Mouse (Mus musculus) skeletal muscle tissue, adult 2 months (tissue): ENCODE results near the gene Nt5c.
"Not testable (repeated sequence)": the region's sequence is repeated elsewhere in the genome, so short reads cannot be mapped to it uniquely, and the experiment has no call there.

ENCODE experiments used
- DNase-seq: peaks from one replicate; pipeline ENCODE4 v3.0.0-alpha.2; 2012; ENCODE audit warnings: low read depth, low spot score

Nt5c gene

DNA sequence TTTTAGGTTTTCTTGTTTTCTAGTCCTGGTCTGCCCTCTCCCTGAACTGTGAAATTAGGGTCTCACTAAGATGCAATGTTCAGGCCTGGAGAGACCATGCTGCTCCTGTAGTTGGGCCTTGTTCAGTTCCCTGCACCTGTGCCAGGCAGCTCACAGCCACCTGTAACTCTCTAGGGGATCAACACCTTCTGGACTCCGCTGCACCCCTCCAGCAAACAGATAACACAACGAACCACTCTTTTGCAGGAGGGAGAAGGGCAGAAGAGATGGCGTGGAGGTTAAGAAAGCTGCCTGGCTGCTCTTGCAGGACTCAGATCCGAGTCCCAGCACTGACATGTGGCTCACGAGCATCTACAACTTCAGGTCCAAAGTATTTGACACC, 18.8 kb upstream of the Nt5c start:
- DNase-seq = no peak

- DNase-seq = no peak
These were observed 18.3 kb upstream of the Nt5c start for GRCm38 (mm10) chr11:115509773-115510506.

DNA sequence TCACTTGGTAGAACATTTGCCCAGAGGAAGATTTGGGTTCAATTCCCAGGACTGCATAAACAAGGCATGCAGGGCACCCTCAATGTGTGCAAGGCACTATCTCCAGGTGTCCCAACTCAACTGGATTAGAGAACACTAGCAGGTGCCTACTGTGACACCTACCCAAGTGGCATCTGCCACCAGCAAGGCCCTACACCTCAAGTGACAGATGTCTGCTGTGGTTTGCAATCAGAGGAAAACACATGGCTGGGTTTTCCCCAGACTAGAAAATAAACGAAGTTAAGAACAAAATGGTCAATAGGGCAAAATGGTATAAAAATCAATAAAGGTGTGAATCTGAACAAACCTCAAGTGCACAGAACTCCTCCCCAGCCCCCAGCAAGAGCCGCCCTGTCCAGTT, 16.4 kb upstream of the Nt5c start:
- no peak for DNase-seq

GRCm38 (mm10) chr11:115506586-115506985, 14.9 kb upstream of the Nt5c start:
- DNase-seq = no peak

- DNase-seq = no peak
These were observed 11.0 kb upstream of the Nt5c start for GRCm38 (mm10) chr11:115502636-115503035.

- not testable (repeated sequence) for DNase-seq
These were observed 4.9 kb upstream of the Nt5c start for GRCm38 (mm10) chr11:115496559-115496958.

DNA sequence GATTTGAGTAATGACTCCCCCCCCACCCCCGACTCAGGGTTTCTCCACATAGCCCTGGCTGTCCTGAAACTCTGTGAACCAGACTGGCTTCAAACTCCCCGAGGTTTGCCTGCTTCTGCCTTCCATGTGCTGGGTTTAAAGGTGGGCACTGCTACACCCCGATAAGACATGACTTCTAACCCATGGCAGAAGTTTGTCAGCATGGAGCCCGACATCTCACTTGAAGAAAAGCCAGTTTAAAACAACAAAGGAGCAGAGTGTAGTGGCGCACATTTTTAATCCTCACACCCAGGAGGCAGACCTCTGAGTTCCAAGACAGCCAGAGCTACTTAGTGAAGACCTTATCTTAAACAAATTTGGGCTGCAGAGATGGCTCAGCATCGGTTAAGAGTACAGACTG, 725 bp upstream of the Nt5c start:
- no peak for DNase-seq

DNA sequence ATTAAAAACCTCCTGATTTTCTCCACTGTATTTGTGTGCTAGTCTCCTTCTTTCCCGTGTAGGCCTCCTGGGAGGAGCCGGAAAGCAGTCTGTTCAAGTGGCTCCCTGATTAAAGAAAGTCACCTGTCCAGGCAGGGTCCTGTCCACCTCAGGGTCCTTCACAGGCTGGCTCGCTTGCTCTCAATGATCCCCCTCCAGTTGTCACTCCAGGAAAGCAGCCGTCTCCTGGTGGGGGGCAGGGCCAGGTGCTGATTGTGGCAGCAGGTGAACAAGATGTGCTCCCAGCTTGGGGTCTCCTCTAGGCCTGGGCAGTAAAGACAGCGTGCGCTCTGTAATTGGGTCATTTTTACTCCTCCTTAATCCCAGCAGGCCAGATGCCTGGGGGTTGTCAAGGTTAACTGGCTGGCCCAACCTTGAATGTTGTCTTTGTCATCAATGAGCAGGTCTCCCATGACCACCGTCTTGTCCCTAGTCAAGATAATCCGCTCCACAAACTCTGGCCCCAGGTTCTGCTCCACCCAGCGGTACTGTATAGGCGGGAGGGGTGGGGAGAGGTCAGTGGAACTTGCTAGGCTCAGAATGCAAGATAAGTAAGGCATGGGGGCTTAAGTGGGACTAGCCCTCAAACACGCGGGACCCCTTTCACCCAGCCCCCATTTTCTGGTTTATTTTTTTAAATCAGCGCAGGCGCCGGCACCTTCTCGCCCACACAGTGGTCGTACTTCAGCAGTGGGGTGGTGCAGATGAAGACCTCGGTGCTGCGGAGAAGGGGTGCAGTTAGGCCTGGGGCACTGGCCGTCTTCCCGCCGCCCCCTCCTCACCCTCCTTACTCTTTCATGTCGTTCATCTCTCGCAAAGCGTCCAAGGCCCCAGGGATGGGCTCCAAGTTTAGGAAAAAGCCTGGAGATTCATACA, 964 bp downstream of the Nt5c start:
- DNase-seq = no peak

GRCm38 (mm10) chr11:115488551-115489104, 3.0 kb downstream of the Nt5c start:
- no peak for DNase-seq

DNA sequence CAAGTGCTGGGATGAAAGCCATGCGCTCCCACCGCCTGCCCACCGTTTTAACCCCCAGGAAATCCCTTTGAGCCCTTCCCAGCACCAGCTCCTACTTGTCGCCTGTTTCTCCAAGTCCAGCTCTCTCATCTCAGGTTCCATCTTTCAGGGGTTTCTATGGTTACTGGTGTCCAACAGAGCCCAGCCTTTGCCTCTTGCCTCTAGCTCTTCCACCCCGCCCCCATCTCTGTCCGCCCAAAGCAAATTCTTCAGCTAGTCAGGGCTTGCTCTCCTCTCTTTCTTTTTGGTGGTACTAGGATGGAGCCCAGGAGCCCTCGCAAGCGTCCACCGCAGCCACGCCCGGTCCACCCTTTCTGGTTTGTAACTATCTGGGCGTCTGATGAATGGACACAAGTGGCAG, 6.5 kb downstream of the Nt5c start:
- no peak for DNase-seq

GRCm38 (mm10) chr11:115483726-115484125, 7.9 kb downstream of the Nt5c start:
- peak; percentile 62 for DNase-seq

DNA sequence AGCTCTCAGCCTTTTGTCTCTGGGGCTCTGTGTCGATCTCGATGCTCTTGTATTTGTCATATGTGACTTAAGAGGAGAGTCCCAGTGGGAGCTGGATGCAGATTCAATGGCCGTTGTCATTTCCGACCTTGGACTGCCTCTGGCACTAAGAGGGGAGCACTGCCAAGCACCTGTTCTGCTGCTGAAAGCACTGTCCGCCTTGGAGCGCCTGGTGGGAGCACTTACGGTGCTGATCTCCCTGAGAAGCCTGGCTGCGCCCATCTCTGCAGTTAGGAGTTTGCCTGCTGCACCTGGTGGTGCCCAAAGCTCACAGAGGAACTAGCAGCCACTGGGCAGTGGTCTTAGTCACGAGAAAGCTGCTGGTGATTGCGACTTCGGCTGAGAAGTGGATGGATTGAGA, 8.4 kb downstream of the Nt5c start:
- DNase-seq = peak; percentile 40

- no peak for DNase-seq
These were observed 10.0 kb downstream of the Nt5c start for GRCm38 (mm10) chr11:115481553-115482259.

DNA sequence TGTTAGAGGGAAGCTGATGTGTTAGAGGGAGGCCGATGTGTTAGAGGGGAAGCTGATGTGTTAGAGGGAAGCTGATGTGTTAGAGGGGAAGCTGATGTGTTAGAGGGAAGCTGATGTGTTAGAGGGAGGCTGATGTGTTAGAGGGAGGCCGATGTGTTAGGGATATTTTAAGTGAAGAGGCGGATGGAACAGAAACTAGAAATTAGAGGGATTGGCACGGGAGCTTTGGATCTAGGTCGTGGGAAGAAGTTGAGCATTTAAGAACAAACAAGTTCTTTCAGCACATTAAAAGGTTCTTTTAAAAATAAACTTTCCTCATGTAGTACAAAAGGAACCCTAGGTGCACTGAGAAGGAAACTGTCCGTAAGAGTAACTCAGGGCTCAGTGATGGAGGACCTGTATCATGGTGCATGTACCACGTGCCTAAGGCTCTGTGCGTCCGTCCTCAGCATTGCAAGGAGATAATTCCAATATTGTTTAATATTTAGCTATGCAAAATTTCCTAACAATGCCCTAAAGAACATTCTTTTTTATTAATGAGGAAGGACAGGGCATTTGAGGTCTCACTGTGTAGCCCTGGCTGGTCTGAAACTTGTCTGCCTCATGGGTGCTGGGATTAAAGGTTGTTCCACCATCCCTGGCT, 13.2 kb downstream of the Nt5c start:
- no peak for DNase-seq

DNA sequence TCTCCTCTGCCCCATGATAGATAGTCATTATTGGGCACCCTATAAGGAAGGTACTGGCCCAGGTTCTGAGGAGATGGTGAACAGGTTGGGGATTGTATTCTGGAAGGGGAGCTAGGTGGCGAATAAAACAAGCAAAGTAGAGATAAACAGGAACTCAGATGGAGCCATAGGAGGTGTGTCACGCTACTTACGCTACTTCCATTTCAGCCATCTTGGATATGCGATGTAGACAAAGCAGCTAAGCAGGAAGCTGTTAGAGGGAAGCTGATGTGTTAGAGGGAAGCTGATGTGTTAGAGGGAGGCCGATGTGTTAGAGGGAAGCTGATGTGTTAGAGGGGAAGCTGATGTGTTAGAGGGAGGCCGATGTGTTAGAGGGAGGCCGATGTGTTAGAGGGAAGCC, 14.3 kb downstream of the Nt5c start:
- not testable (repeated sequence) for DNase-seq

DNA sequence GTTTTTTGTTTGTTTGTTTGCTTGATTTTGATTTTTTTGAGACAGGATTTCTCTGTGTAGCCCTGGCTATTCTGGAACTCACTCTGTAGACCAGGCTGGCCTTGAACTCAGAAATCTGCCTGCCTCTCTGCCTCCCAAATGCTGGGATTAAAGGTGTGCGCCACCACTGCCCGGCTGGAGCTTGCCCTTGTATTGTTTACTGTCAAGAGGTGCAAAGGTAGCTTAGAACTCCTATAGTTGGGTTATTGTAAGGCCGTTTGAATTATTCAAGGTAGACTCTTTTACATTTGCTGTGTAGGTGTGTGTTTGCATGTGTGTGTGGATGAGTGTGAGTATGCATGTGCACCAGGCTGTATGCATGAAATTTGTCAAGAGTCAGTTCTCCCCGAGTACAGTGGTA, 15.0 kb downstream of the Nt5c start:
- not testable (repeated sequence) for DNase-seq

GRCm38 (mm10) chr11:115475758-115476237, 15.9 kb downstream of the Nt5c start:
- no peak for DNase-seq

GRCm38 (mm10) chr11:115475025-115475757, 16.5 kb downstream of the Nt5c start, which contains the start of gene Armc7:
Gene Armc7 (plus strand): TSS chr11:115475667.
- DNase-seq = peak; percentile 87

DNA sequence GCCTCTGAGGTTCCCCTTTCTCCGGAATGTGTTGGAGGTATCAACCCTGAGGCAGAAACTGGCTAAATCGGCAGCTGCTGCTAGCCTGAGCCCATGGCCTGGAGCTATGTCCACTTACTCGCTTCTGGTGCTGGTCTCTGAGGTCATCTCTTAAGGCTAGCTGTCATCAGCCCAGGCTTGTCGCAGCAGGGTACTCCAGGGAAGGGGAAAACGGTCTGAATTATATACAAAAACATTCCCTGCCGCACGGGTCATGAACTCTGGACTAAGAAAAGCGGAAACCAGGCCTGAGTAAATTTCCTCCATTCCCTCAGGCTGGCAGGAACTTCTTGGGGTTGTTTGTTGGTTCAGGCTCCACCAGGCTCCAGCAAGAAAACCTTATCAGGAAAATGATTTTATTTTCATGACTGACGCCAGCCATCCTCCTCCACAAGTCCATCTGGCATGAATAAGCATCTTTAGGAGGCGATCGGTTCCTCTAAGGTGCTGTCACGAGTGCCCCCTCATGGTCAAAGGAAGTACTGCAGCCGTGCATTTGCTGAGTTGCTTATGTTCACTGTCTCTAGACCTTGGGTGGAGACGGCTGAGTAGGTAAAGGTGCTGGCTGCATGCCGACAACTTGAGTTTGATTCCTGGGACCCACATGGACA, 17.9 kb downstream of the Nt5c start:
- peak; percentile 91 for DNase-seq

GRCm38 (mm10) chr11:115472183-115472582, 19.5 kb downstream of the Nt5c start:
- peak; percentile 36 for DNase-seq
